Mouse (Mus musculus) G1E (cell line): ENCODE measurements around the gene Tnfrsf9. TPM values are rescaled to one million over a fixed set of nuclear protein-coding genes. Genes with fewer than 3 reads are reported as not detected.

Experiments
- ATAC-seq: 2 replicates; pipeline ENCODE4 v1.8.0; 2016; ENCODE audit warnings: mild to moderate bottlenecking; ENCODE audit not compliant: insufficient number of reproducible peaks, poor library complexity, low FRiP score, severe bottlenecking; ENCODE audit errors: extremely low read depth
- DNase-seq: peaks from one replicate; pipeline ENCODE4 v3.0.0; 2012; ENCODE audit warnings: low spot score
- H3K27me3 ChIP-seq: 2 replicates; pipeline ENCODE4 v1.6.1; 2012; ENCODE audit warnings: mild to moderate bottlenecking, low read length, inconsistent platforms; ENCODE audit not compliant: insufficient read depth
- H3K36me3 ChIP-seq: replicated peaks from 2 replicates; pipeline ENCODE3; 2012; ENCODE audit warnings: mild to moderate bottlenecking, inconsistent platforms
- H3K4me1 ChIP-seq: 2 replicates; pipeline ENCODE4 v1.6.1; 2012; ENCODE audit warnings: low read depth, low read length, inconsistent platforms, mixed read lengths; ENCODE audit not compliant: insufficient read depth
- H3K4me3 ChIP-seq: 2 replicates; pipeline ENCODE4 v1.5.1; 2012; ENCODE audit warnings: low read depth, mild to moderate bottlenecking, inconsistent platforms, low read length, moderate library complexity, mixed read lengths
- H3K9me3 ChIP-seq: replicated peaks from 2 replicates; pipeline ENCODE4 v1.6.1; 2012; ENCODE audit warnings: inconsistent platforms
- CTCF ChIP-seq: IDR thresholded peaks from 2 replicates; pipeline ENCODE4 v1.5.1; 2012; ENCODE audit warnings: low read depth, low read length, inconsistent platforms, mixed read lengths
- GATA1 ChIP-seq: IDR thresholded peaks from 2 replicates; pipeline ENCODE4 v1.6.1; 2012; ENCODE audit warnings: borderline replicate concordance, low read length, inconsistent platforms, mixed read lengths
- GATA2 ChIP-seq: IDR thresholded peaks from 2 replicates; pipeline ENCODE4 v1.6.1; 2012; ENCODE audit warnings: low read depth, low read length, inconsistent platforms, borderline replicate concordance
- POLR2AphosphoS5 ChIP-seq: IDR thresholded peaks from 2 replicates; pipeline ENCODE4 v1.6.1; 2012; ENCODE audit warnings: low read depth, low read length, inconsistent platforms; ENCODE audit not compliant: insufficient replicate concordance
- TAL1 ChIP-seq: conservative IDR thresholded peaks from 2 replicates; pipeline ENCODE4 v1.6.1; 2012; ENCODE audit warnings: low read depth, low read length, inconsistent platforms, mixed read lengths
- polyA plus RNA-seq: library from polyadenylated mRNA; stranded (reverse); fragments of >175 nt; gene quantifications from 2 replicates; pipeline ENCODE4 v1.2.3, GENCODE M21; 2012
- total RNA-seq, 2 experiments: library from RNA; stranded (forward) in 1 of 2; stranded (reverse) in 1 of 2; fragments of 200-1000 nt in 1 of 2; fragments of >200 nt in 1 of 2; fragmentation: Nextera tagmentation in 1 of 2; gene quantifications; 2 replicates each; pipeline ENCODE4 v1.2.3; 2014 to 2017

Gene Tnfrsf9
- total and polyA plus RNA-seq, 3 experiments: 0.47 to 20.2 (median 1.1) TPM

DNA sequence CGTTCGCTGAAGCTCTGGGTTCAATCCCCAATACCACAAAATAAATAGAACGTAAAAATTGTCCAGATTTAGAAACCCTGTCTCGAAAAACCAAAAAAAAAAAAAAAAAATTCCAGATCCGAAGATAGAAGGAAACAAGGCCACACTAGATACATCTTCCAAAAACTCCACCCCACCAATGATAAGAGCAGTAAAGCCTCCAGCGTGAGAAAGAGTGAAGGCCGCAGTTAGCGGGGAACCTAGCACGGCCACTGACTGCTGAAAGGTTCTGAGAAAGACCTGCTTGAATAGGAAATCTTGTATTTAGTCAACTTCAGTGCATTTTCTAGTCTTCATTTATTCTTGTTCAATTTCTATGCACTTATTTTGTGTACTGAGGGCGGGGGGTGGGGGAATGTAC is 39.0 kb upstream of the Tnfrsf9 start:
- Histone ChIP-seq H3K36me3 (no peaks in the 10 kb centered on the region), H3K4me3 (no peak overlapping the region), H3K9me3 (peaks cover 18% of the 10 kb centered on the region), H3K27me3 (peaks cover 9% of the 10 kb centered on the region), H3K4me1 (no peaks in the 10 kb centered on the region)
- TF ChIP-seq POLR2AphosphoS5 (no peak), CTCF (no peak), GATA1 (no peak), GATA2 (no peak), TAL1 (no peak)
- DNase-seq (no peak), ATAC-seq (no peak)

DNA sequence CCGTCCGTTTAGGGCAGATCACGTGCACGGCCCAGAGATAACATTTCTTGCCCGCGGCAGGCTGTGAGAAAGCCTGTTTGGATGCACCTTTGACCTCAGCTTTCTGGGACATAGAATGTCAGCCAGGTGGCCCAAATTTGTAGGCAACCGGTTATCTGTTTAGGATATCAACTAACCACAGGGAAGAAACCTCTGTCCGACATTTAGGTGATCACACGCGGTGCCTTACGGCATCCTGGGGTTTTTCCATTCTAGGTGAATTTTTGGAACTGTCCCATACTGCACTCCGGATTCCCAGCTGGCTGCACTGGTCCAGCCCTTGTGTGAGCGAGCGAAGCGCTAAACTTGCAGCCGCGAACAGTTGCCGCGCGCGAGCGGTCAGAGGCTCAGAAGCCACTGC is 34.7 kb upstream of the Tnfrsf9 start:
- DNase-seq: no peak
- TF ChIP-seq TAL1: no peak
- TF ChIP-seq POLR2AphosphoS5: no peak
- TF ChIP-seq GATA1: no peak
- TF ChIP-seq CTCF: no peak
- no peak for TF ChIP-seq GATA2
- no peaks in the 10 kb centered on the region for H3K36me3 ChIP-seq
- H3K4me1 ChIP-seq: peaks cover 3% of the 10 kb centered on the region; the same call in 1 of the 2 replicates
- H3K4me3 ChIP-seq: no peak overlapping the region
- ATAC-seq: no peak
- peaks cover 18% of the 10 kb centered on the region for H3K9me3 ChIP-seq
- no peaks in the 10 kb centered on the region; the same call in none of the 2 replicates for H3K27me3 ChIP-seq

DNA sequence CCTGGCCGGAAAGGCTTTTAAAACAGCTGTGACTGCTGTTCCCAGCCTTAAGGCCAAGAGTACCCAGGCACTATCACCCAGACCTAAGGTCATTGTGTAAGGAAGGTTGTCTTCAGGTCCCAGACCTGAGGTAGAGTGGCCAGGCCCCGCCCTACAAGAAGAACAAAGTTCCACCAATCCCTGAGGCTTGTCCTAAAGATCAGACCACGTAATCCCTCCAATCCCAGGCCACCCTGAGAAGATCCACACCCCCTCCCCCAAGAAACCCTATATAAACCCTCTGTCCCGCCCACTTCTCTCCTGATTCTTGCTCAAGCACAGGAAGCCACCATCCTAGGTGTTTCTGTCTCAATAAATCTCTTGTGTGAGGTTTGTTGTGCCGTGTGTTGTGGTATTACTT is 34.0 kb upstream of the Tnfrsf9 start:
- no peak for ATAC-seq
- peaks cover 18% of the 10 kb centered on the region for H3K9me3 ChIP-seq
- no peaks in the 10 kb centered on the region; the same call in none of the 2 replicates for H3K27me3 ChIP-seq
- no peak overlapping the region for H3K4me3 ChIP-seq
- no peak for DNase-seq
- H3K4me1 ChIP-seq: peaks cover 3% of the 10 kb centered on the region; the same call in 1 of the 2 replicates
- TF ChIP-seq CTCF (no peak), GATA2 (no peak), POLR2AphosphoS5 (no peak), GATA1 (no peak), TAL1 (no peak)
- H3K36me3 ChIP-seq: no peaks in the 10 kb centered on the region

DNA sequence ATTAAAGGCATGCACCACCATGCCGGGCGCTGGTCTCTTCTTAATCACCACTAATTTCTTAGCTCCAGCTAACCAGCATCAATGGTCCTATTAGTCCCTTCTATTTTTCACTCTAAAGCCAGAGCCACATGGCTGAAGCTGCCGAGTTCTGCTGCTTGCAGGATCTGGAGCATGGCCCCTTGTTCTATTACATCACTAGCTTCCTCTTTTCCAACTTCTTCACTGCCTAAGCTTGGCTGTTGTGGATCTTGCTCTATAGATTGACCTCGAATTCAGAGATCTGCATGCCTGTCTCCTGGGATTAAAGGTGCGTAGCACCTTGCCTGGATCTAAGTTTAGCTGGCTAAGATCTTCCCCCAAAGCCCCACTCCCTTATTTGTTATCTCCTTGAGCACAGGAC is 31.7 kb upstream of the Tnfrsf9 start:
- DNase-seq (no peak), ATAC-seq (no peak)
- Histone ChIP-seq H3K36me3 (no peaks in the 10 kb centered on the region), H3K4me3 (no peak overlapping the region), H3K4me1 (peaks cover 3% of the 10 kb centered on the region; the same call in 1 of the 2 replicates), H3K27me3 (no peaks in the 10 kb centered on the region; the same call in none of the 2 replicates), H3K9me3 (peaks cover 18% of the 10 kb centered on the region)
- TF ChIP-seq TAL1: no peak
- no peak for TF ChIP-seq GATA1
- no peak for TF ChIP-seq POLR2AphosphoS5
- no peak for TF ChIP-seq CTCF
- no peak for TF ChIP-seq GATA2

DNA sequence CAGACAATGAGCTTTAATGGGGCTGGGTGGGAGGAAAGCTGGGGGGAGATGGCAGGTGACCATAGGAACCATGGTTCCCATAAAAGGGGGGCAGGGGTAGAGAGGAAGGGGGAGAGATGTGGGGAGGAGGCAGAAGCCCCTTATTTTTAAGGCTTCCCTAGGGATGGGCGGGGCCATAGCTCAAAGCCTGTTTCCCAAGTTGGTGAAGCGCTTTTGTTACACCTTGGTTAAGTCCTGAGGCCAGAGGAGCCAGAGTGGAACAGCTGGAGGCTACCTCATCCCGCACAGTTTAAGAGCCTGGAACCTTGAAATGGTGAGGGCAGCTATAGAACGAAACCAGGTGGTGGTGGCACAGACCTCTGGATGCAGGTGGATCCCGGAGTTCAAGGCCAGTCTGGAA is 26.5 kb upstream of the Tnfrsf9 start:
- no peak for TF ChIP-seq POLR2AphosphoS5
- TF ChIP-seq GATA2: no peak
- TF ChIP-seq GATA1: no peak
- no peak for TF ChIP-seq CTCF
- TF ChIP-seq TAL1: no peak
- no peaks in the 10 kb centered on the region for H3K9me3 ChIP-seq
- H3K36me3 ChIP-seq: no peaks in the 10 kb centered on the region
- DNase-seq (no peak), ATAC-seq (no peak)
- no peak overlapping the region for H3K4me3 ChIP-seq
- H3K27me3 ChIP-seq: peaks cover 7% of the 10 kb centered on the region
- peaks cover 11% of the 10 kb centered on the region for H3K4me1 ChIP-seq

DNA sequence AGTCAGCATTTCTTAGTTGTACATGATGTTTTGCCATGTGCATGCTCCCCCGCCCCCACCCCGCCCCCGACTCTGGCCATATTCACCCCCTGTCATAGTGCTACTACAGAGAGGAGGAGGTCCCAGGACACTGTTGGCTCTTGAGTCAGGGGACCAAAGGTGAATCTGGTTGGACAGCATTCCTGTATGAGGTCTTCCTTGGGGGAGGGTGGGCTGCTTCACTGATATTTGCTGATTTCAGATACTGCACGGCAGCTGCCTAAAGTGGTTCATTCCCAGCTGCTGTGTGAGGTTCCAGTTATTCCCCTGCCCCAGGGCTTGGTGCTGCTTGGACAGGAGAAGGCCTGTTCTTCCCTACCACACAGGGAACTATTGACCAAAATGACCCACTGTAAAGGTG is 25.9 kb upstream of the Tnfrsf9 start:
- DNase-seq (no peak), ATAC-seq (no peak)
- no peaks in the 10 kb centered on the region for H3K36me3 ChIP-seq
- no peak overlapping the region for H3K4me3 ChIP-seq
- H3K27me3 ChIP-seq: peaks cover 8% of the 10 kb centered on the region
- TF ChIP-seq GATA1: no peak
- TF ChIP-seq TAL1: no peak
- no peak for TF ChIP-seq POLR2AphosphoS5
- TF ChIP-seq GATA2: no peak
- no peak for TF ChIP-seq CTCF
- H3K9me3 ChIP-seq: no peaks in the 10 kb centered on the region
- H3K4me1 ChIP-seq: peaks cover 11% of the 10 kb centered on the region
